Mouse (Mus musculus) kidney, embryonic 14.5 days (tissue): ENCODE data around the gene Iars2. TPM values are rescaled to one million over a fixed set of nuclear protein-coding genes. Genes with fewer than 3 reads are reported as not detected.
A peak's percentile ranks its signal among the peaks of the same experiment; 100 is the strongest.
"Not testable (repeated sequence)": the region's sequence is repeated elsewhere in the genome, so short reads cannot be mapped to it uniquely, and the experiment has no call there.

ENCODE experiments used
- ATAC-seq: fragments of 200-750 bp; cut with Nextera tagmentation; 2 replicates; pipeline ENCODE4 v1.8.0; 2017; ENCODE audit warnings: moderate number of reproducible peaks, mild to moderate bottlenecking, moderate TSS enrichment, moderate library complexity; ENCODE audit not compliant: low FRiP score, low TSS enrichment
- H3K27ac ChIP-seq: fragments of 300-500 bp; sonication (generic); 2 replicates; pipeline ENCODE4 v1.5.1; 2014; ENCODE audit warnings: low read depth, mild to moderate bottlenecking, low read length, moderate library complexity, mixed read lengths
- H3K27me3 ChIP-seq: fragments of 300-500 bp; sonication (generic); 2 replicates; pipeline ENCODE4 v1.6.1; 2014; ENCODE audit warnings: mild to moderate bottlenecking, low read length; ENCODE audit not compliant: control insufficient read depth, insufficient read depth
- H3K36me3 ChIP-seq: fragments of 300-500 bp; sonication (generic); 2 replicates; pipeline ENCODE4 v1.6.1; 2014; ENCODE audit warnings: low read length, mixed read lengths; ENCODE audit not compliant: control insufficient read depth, insufficient read depth
- H3K4me1 ChIP-seq: fragments of 300-500 bp; sonication (generic); 2 replicates; pipeline ENCODE4 v1.6.1; 2014; ENCODE audit warnings: low read length, mixed read lengths; ENCODE audit not compliant: control insufficient read depth, insufficient read depth
- H3K4me2 ChIP-seq: fragments of 300-500 bp; sonication (generic); replicated peaks from 2 replicates; pipeline ENCODE4 v1.6.1; 2014; ENCODE audit warnings: low read depth, mild to moderate bottlenecking, low read length
- H3K4me3 ChIP-seq: fragments of 300-500 bp; sonication (generic); 2 replicates; pipeline ENCODE4 v1.5.1; 2014; ENCODE audit warnings: mild to moderate bottlenecking, low read length
- H3K9ac ChIP-seq: fragments of 300-500 bp; sonication (generic); 2 replicates; pipeline ENCODE4 v1.6.1; 2014; ENCODE audit warnings: low read depth, mild to moderate bottlenecking, low read length, moderate library complexity
- H3K9me3 ChIP-seq: fragments of 300-500 bp; sonication (generic); 2 replicates; pipeline ENCODE4 v1.6.1; 2016; ENCODE audit warnings: low read length; ENCODE audit not compliant: control insufficient read depth
- WGBS: fragments of 180-500 bp; shearing (Covaris S2); extraction: QIAGEN DNeasy Blood & Tissue Kit; methylation state at CpG from one replicate; pipeline ENCODE4 v1.1.7; 2014; 5-methylcytosine and 5-hydroxymethylcytosine counted together
- polyA plus RNA-seq: library from polyadenylated mRNA; unstranded; fragments of >200 nt; fragmentation: Nextera tagmentation; extraction: Ambion mirVana; gene quantifications from 2 replicates; pipeline ENCODE4 v1.2.1, GENCODE M21; 2014

The Iars2 gene
- polyA plus RNA-seq, 1 experiment from 2014 or later, result 35.4 TPM

GRCm38 (mm10) chr1:185342441-185342840, 13.2 kb upstream of the Iars2 start:
- Histone ChIP-seq H3K9ac (no peak overlapping the region), H3K4me1 (no peaks in the 10 kb centered on the region), H3K36me3 (peaks cover 55% of the 10 kb centered on the region), H3K27me3 (no peaks in the 10 kb centered on the region), H3K9me3 (no peaks in the 10 kb centered on the region), H3K4me3 (no peak overlapping the region), H3K4me2 (no peak overlapping the region), H3K27ac (no peak overlapping the region)
- 93% methylated on average over 4 of the region's 4 CpGs for WGBS
- ATAC-seq, result no peak

- ATAC-seq, result no peak
- Histone ChIP-seq H3K4me3 (no peak overlapping the region), H3K4me1 (peaks cover 6% of the 10 kb centered on the region), H3K9ac (no peak overlapping the region), H3K27ac (no peak overlapping the region), H3K4me2 (no peak overlapping the region), H3K27me3 (no peaks in the 10 kb centered on the region), H3K36me3 (peaks cover 13% of the 10 kb centered on the region; the same call in 1 of the 2 replicates), H3K9me3 (no peaks in the 10 kb centered on the region)
- 84% methylated on average over 3 of the region's 3 CpGs for WGBS
These were observed 7.3 kb upstream of the Iars2 start for GRCm38 (mm10) chr1:185336535-185336934.

GRCm38 (mm10) chr1:185335231-185335765, 6.1 kb upstream of the Iars2 start:
- no peaks in the 10 kb centered on the region for H3K9me3 ChIP-seq
- H3K4me2 ChIP-seq, result no peak overlapping the region
- H3K9ac ChIP-seq, result no peak overlapping the region
- peaks cover 8% of the 10 kb centered on the region; the same call in 1 of the 2 replicates for H3K36me3 ChIP-seq
- no peak overlapping the region for H3K4me3 ChIP-seq
- no peak overlapping the region for H3K27ac ChIP-seq
- WGBS, result 80% methylated on average over 6 of the region's 6 CpGs
- ATAC-seq, result no peak
- H3K27me3 ChIP-seq, result no peaks in the 10 kb centered on the region
- peaks cover 6% of the 10 kb centered on the region for H3K4me1 ChIP-seq

- Histone ChIP-seq H3K27ac (no peak overlapping the region), H3K9ac (no peak overlapping the region), H3K36me3 (peaks cover 8% of the 10 kb centered on the region; the same call in 1 of the 2 replicates), H3K4me2 (no peak overlapping the region), H3K4me1 (peaks cover 6% of the 10 kb centered on the region), H3K27me3 (no peaks in the 10 kb centered on the region), H3K9me3 (no peaks in the 10 kb centered on the region), H3K4me3 (no peak overlapping the region)
- ATAC-seq, result no peak
- WGBS, result 87% methylated on average over 4 of the region's 4 CpGs
These were observed 4.9 kb upstream of the Iars2 start for GRCm38 (mm10) chr1:185334136-185334535.

GRCm38 (mm10) chr1:185333651-185334050, 4.5 kb upstream of the Iars2 start:
- peaks cover 7% of the 10 kb centered on the region; the same call in 1 of the 2 replicates for H3K36me3 ChIP-seq
- no peak overlapping the region for H3K4me3 ChIP-seq
- WGBS, result 81% methylated on average over 5 of the region's 5 CpGs
- H3K9ac ChIP-seq, result no peak overlapping the region
- peaks cover 6% of the 10 kb centered on the region for H3K4me1 ChIP-seq
- ATAC-seq, result no peak
- no peaks in the 10 kb centered on the region for H3K27me3 ChIP-seq
- H3K4me2 ChIP-seq, result no peak overlapping the region; the same call in 1 of the 2 replicates
- no peak overlapping the region for H3K27ac ChIP-seq
- H3K9me3 ChIP-seq, result no peaks in the 10 kb centered on the region

- peak within 1 kb of the TSS; percentile 57 for H3K4me3 ChIP-seq
- WGBS, result under 1% methylated on average over 32 of the region's 32 CpGs
- H3K27me3 ChIP-seq, result no peaks in the 10 kb centered on the region
- H3K4me2 ChIP-seq, result peak within 1 kb of the TSS; percentile 52
- H3K9me3 ChIP-seq, result no peaks in the 10 kb centered on the region
- peak within 1 kb of the TSS; percentile 77 for H3K9ac ChIP-seq
- peak; percentile 91 for ATAC-seq
- H3K36me3 ChIP-seq, result peaks cover 3% of the 10 kb centered on the region; the same call in 1 of the 2 replicates
- H3K4me1 ChIP-seq, result peaks cover 10% of the 10 kb centered on the region
- H3K27ac ChIP-seq, result peak within 1 kb of the TSS; percentile 65
These were observed 2.8 kb upstream of the Iars2 start, which contains the start of gene Bpnt1 for GRCm38 (mm10) chr1:185331983-185332430. TSS of gene Bpnt1 (plus strand) at chr1:185332149.

GRCm38 (mm10) chr1:185331364-185331763, 2.2 kb upstream of the Iars2 start:
- peak overlapping the region; percentile 52 for H3K4me2 ChIP-seq
- H3K9ac ChIP-seq, result no peak overlapping the region
- H3K4me3 ChIP-seq, result peak overlapping the region; percentile 57
- peaks cover 9% of the 10 kb centered on the region; the same call in 1 of the 2 replicates for H3K36me3 ChIP-seq
- no peaks in the 10 kb centered on the region for H3K9me3 ChIP-seq
- H3K4me1 ChIP-seq, result peaks cover 10% of the 10 kb centered on the region
- no peak for ATAC-seq
- H3K27me3 ChIP-seq, result no peaks in the 10 kb centered on the region
- H3K27ac ChIP-seq, result no peak overlapping the region
- WGBS, result 54% methylated on average over 5 of the region's 5 CpGs

- Histone ChIP-seq H3K27me3 (no peaks in the 10 kb centered on the region), H3K4me3 (peak overlapping the region; percentile 94; the same call in 1 of the 2 replicates), H3K9me3 (no peaks in the 10 kb centered on the region), H3K36me3 (peaks cover 23% of the 10 kb centered on the region), H3K4me1 (peaks cover 10% of the 10 kb centered on the region), H3K27ac (no peak overlapping the region), H3K9ac (no peak overlapping the region), H3K4me2 (peak overlapping the region; percentile 75; the same call in 1 of the 2 replicates)
- ATAC-seq, result no peak
- 92% methylated on average over 8 of the region's 8 CpGs for WGBS
These were observed 655 bp upstream of the Iars2 start for GRCm38 (mm10) chr1:185329851-185330250.

- H3K9me3 ChIP-seq, H3K27ac ChIP-seq, H3K27me3 ChIP-seq, H3K4me1 ChIP-seq, ATAC-seq: not testable (repeated sequence)
- Histone ChIP-seq H3K4me2 (peak overlapping the region; percentile 75), H3K36me3 (peaks cover 35% of the 10 kb centered on the region), H3K9ac (peak overlapping the region; percentile 89; the same call in 1 of the 2 replicates), H3K4me3 (peak overlapping the region; percentile 94)
- WGBS, result 64% methylated on average over 3 of the region's 3 CpGs
These were observed 1.3 kb downstream of the Iars2 start for GRCm38 (mm10) chr1:185327754-185328345.
